Mouse (Mus musculus): ENCODE results near the gene Efemp2. TPM values are rescaled to one million over a fixed set of nuclear protein-coding genes. Genes with fewer than 3 reads are reported as not detected.

Gene Efemp2
- polyA plus RNA-seq, 1 experiment from 2014 or later = 30.2 TPM

DNA sequence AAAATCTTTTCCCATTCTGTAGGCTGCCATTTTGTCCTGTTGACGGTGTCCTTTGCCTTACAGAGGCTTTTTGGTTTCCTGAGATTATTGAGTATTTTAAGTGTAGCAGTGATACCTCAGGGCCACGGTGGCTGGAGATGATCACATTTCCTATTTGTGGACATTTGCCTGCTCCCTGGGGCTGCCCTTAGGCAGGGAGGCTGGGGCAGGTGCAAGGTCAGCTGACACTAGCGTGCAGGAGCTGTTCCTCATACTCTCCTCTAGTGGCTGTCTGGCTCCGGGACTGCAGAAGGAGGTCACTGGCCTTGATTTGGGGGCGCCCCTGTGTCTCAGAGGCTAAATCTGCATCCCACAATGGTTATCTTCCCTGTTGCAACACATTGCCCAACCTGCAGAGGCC is 51.5 kb downstream of the Efemp2 start:
- WGBS = 67% methylated on average over 5 of the region's 5 CpGs
- ATAC-seq = no peak
- H3K27me3 ChIP-seq (replicated peaks; ENCODE audit: control insufficient read depth, insufficient read depth, low read length) = no peaks in the 10 kb centered on the region
- no peak overlapping the region for H3K4me3 ChIP-seq (replicated peaks; ENCODE audit: low read length)
- no peak overlapping the region for H3K4me2 ChIP-seq (ENCODE audit: low read length)
- H3K27ac ChIP-seq (ENCODE audit: low read length) = no peak overlapping the region
- H3K9ac ChIP-seq (replicated peaks; ENCODE audit: low read depth, low read length) = no peak overlapping the region
- peaks cover 10% of the 10 kb centered on the region for H3K4me1 ChIP-seq (replicated peaks; ENCODE audit: control insufficient read depth, insufficient read depth, low read length)
- no peaks in the 10 kb centered on the region for H3K36me3 ChIP-seq (ENCODE audit: control insufficient read depth, insufficient read depth)
- no peaks in the 10 kb centered on the region for H3K9me3 ChIP-seq (ENCODE audit: control insufficient read depth, low read length)

- 8% methylated on average over 20 of the region's 20 CpGs for WGBS
- no peaks in the 10 kb centered on the region for H3K9me3 ChIP-seq (ENCODE audit: control insufficient read depth, low read length)
- no peaks in the 10 kb centered on the region for H3K27me3 ChIP-seq (replicated peaks; ENCODE audit: control insufficient read depth, insufficient read depth, low read length)
- peak overlapping the region; percentile 37 for H3K4me2 ChIP-seq (ENCODE audit: low read length)
- peak; percentile 91 for ATAC-seq
- H3K27ac ChIP-seq (ENCODE audit: low read length) = no peak overlapping the region
- peaks cover 11% of the 10 kb centered on the region for H3K4me1 ChIP-seq (replicated peaks; ENCODE audit: control insufficient read depth, insufficient read depth, low read length)
- no peaks in the 10 kb centered on the region for H3K36me3 ChIP-seq (ENCODE audit: control insufficient read depth, insufficient read depth)
- H3K4me3 ChIP-seq (replicated peaks; ENCODE audit: low read length) = 0 out of 2 replicates have a peak overlapping the region, but pooled peaks have one; percentile 5
- H3K9ac ChIP-seq (replicated peaks; ENCODE audit: low read depth, low read length) = no peak overlapping the region
These were observed 55.8 kb downstream of the Efemp2 start for GRCm38 (mm10) chr19:5529325-5530137.

DNA sequence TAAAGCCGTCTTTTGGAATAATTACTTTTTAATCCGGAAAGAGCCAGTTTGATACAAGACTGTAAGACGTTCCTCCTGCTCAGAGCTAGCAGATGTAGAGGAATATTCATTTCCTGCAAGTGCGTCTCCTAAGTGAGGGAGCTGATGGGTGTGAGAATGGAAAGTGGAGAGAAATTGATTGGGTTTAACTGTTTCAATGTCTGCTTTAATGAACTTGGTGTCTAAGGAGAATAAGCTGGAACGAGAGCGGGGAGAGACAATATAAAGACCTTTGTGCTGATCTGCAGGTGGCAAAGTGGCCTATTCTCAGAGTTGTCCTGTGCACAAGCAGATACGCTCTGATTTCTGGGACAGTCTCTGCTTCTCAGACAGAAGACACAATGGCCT is 56.4 kb downstream of the Efemp2 start:
- Histone ChIP-seq H3K4me2 (ENCODE audit: low read length) (no peak overlapping the region), H3K27ac (ENCODE audit: low read length) (no peak overlapping the region), H3K4me1 (replicated peaks; ENCODE audit: control insufficient read depth, insufficient read depth, low read length) (peaks cover 11% of the 10 kb centered on the region), H3K27me3 (replicated peaks; ENCODE audit: control insufficient read depth, insufficient read depth, low read length) (no peaks in the 10 kb centered on the region), H3K9me3 (ENCODE audit: control insufficient read depth, low read length) (no peaks in the 10 kb centered on the region), H3K9ac (replicated peaks; ENCODE audit: low read depth, low read length) (no peak overlapping the region), H3K4me3 (replicated peaks; ENCODE audit: low read length) (no peak overlapping the region), H3K36me3 (ENCODE audit: control insufficient read depth, insufficient read depth) (no peaks in the 10 kb centered on the region)
- 11% methylated on average over 7 of the region's 7 CpGs for WGBS
- ATAC-seq = no peak

Other genes with a start within 250 kb of the Efemp2 start
- 38.0 and 39.1 TPM in 2 replicates for gene Pacs1, start 200.8 kb upstream of the Efemp2 start, polyA plus RNA-seq (2015; fragmentation: Nextera tagmentation; extraction: Ambion mirVana)
- gene Sf3b2, start 178.5 kb upstream of the Efemp2 start, polyA plus RNA-seq (2015; fragmentation: Nextera tagmentation; extraction: Ambion mirVana) = 347 and 373 TPM in 2 replicates
- 36.3 and 40.5 TPM in 2 replicates for gene Gal3st3, start 175.6 kb upstream of the Efemp2 start, polyA plus RNA-seq (2015; fragmentation: Nextera tagmentation; extraction: Ambion mirVana)
- gene Catsper1, start 138.2 kb upstream of the Efemp2 start, polyA plus RNA-seq (2015; fragmentation: Nextera tagmentation; extraction: Ambion mirVana) = not detected in 2 replicates
- 3.0 and 4.7 TPM in 2 replicates for gene Cst6, start 124.4 kb upstream of the Efemp2 start, polyA plus RNA-seq (2015; fragmentation: Nextera tagmentation; extraction: Ambion mirVana)
- 43.3 and 49.9 TPM in 2 replicates for gene Eif1ad, start 107.2 kb upstream of the Efemp2 start, polyA plus RNA-seq (2015; fragmentation: Nextera tagmentation; extraction: Ambion mirVana)
- gene Banf1, start 106.8 kb upstream of the Efemp2 start, polyA plus RNA-seq (2015; fragmentation: Nextera tagmentation; extraction: Ambion mirVana) = 378 and 389 TPM in 2 replicates
- gene Sart1, start 85.3 kb upstream of the Efemp2 start, polyA plus RNA-seq (2015; fragmentation: Nextera tagmentation; extraction: Ambion mirVana) = 74.4 and 75.1 TPM in 2 replicates
- gene Tsga10ip, start 71.4 kb upstream of the Efemp2 start, polyA plus RNA-seq (2015; fragmentation: Nextera tagmentation; extraction: Ambion mirVana) = not detected in 2 replicates
- 283 and 294 TPM in 2 replicates for gene Drap1, start 49.0 kb upstream of the Efemp2 start, polyA plus RNA-seq (2015; fragmentation: Nextera tagmentation; extraction: Ambion mirVana)
- gene AI837181, start 48.8 kb upstream of the Efemp2 start, polyA plus RNA-seq (2015; fragmentation: Nextera tagmentation; extraction: Ambion mirVana) = 61.1 and 62.9 TPM in 2 replicates
- not detected in 2 replicates for gene Fosl1, start 26.4 kb upstream of the Efemp2 start, polyA plus RNA-seq (2015; fragmentation: Nextera tagmentation; extraction: Ambion mirVana)
- gene Ccdc85b, start 16.1 kb upstream of the Efemp2 start, polyA plus RNA-seq (2015; fragmentation: Nextera tagmentation; extraction: Ambion mirVana) = 8.6 and 8.8 TPM in 2 replicates
- 165 and 185 TPM in 2 replicates for gene Fibp, start 13.3 kb upstream of the Efemp2 start, polyA plus RNA-seq (2015; fragmentation: Nextera tagmentation; extraction: Ambion mirVana)
- gene Ctsw, start 5.4 kb upstream of the Efemp2 start, polyA plus RNA-seq (2015; fragmentation: Nextera tagmentation; extraction: Ambion mirVana) = 5.7 and 6.3 TPM in 2 replicates
- 56.0 and 60.5 TPM in 2 replicates for gene Mus81, start 14.4 kb downstream of the Efemp2 start, polyA plus RNA-seq (2015; fragmentation: Nextera tagmentation; extraction: Ambion mirVana)
- 3,630 and 3,701 TPM in 2 replicates for gene Cfl1, start 16.5 kb downstream of the Efemp2 start, polyA plus RNA-seq (2015; fragmentation: Nextera tagmentation; extraction: Ambion mirVana)
- gene 1700020D05Rik, start 29.8 kb downstream of the Efemp2 start, polyA plus RNA-seq (2015; fragmentation: Nextera tagmentation; extraction: Ambion mirVana) = 0.32 and 0.70 TPM in 2 replicates
- 76.1 and 87.8 TPM in 2 replicates for gene Snx32, start 36.6 kb downstream of the Efemp2 start, polyA plus RNA-seq (2015; fragmentation: Nextera tagmentation; extraction: Ambion mirVana)
- 0.08 and 0.09 TPM in 2 replicates for gene Ovol1, start 86.7 kb downstream of the Efemp2 start, polyA plus RNA-seq (2015; fragmentation: Nextera tagmentation; extraction: Ambion mirVana)
- gene Ap5b1, start 94.1 kb downstream of the Efemp2 start, polyA plus RNA-seq (2015; fragmentation: Nextera tagmentation; extraction: Ambion mirVana) = 1.9 and 2.0 TPM in 2 replicates
- gene Rnaseh2c, start 127.9 kb downstream of the Efemp2 start, polyA plus RNA-seq (2015; fragmentation: Nextera tagmentation; extraction: Ambion mirVana) = 81.0 and 86.7 TPM in 2 replicates
- 76.8 and 78.1 TPM in 2 replicates for gene Kat5, start 136.3 kb downstream of the Efemp2 start, polyA plus RNA-seq (2015; fragmentation: Nextera tagmentation; extraction: Ambion mirVana)
- 37.0 and 41.6 TPM in 2 replicates for gene Rela, start 163.5 kb downstream of the Efemp2 start, polyA plus RNA-seq (2015; fragmentation: Nextera tagmentation; extraction: Ambion mirVana)
- 14.3 and 15.1 TPM in 2 replicates for gene Sipa1, start 189.8 kb downstream of the Efemp2 start, polyA plus RNA-seq (2015; fragmentation: Nextera tagmentation; extraction: Ambion mirVana)
- gene Map3k11, start 214.8 kb downstream of the Efemp2 start, polyA plus RNA-seq (2015; fragmentation: Nextera tagmentation; extraction: Ambion mirVana) = 10.0 and 10.7 TPM in 2 replicates
- gene Pcnx3, start 215.0 kb downstream of the Efemp2 start, polyA plus RNA-seq (2015; fragmentation: Nextera tagmentation; extraction: Ambion mirVana) = 24.1 and 28.7 TPM in 2 replicates
- 0.24 and 0.48 TPM in 2 replicates for gene Kcnk7, start 230.4 kb downstream of the Efemp2 start, polyA plus RNA-seq (2015; fragmentation: Nextera tagmentation; extraction: Ambion mirVana)